Comparison of ENCODE assay signal across 10 mouse cellular contexts in genomic region chr7:118827975-118828416, GRCm38 (mm10). TPM values are rescaled to one million over a fixed set of nuclear protein-coding genes. Genes with fewer than 3 reads are reported as not detected.
A peak's percentile ranks its signal among the peaks of the same experiment; 100 is the strongest.
DNase-seq lines count a peak whose midpoint lies in the region; ATAC-seq and TF ChIP-seq lines count a peak whose summit lies in the region.
"Had no signal": no experiment of that assay in that cellular context is flagged by ENCODE, and none has a peak within 500 bp of the region (broad histone marks: within the 10 kb centered on the region; RNA-seq: fewer than 3 reads in every experiment).

No protein-coding gene starts in this region.

- peaks cover 8% of the 10 kb centered on the region; the same call in 1 of the 2 replicates for H3K4me1 ChIP-seq in midbrain, embryonic 14.5 days (ENCODE audit: control insufficient read depth, insufficient read depth, low read length)
- H3K4me1 ChIP-seq: heart, embryonic 13.5 days had no signal

- no peak for TF ChIP-seq CTCF in gastrocnemius, adult 2 months (IDR thresholded peaks at IDR 0.05)

- intact Hi-C loops in gastrocnemius, adult 2 months (cut with DNase I): no loop called here

- H3K9me3 ChIP-seq in midbrain, embryonic 14.5 days (ENCODE audit: control insufficient read depth, low read length): no peaks in the 10 kb centered on the region
- H3K9me3 ChIP-seq: heart, embryonic 13.5 days had no signal

- no peaks in the 10 kb centered on the region for H3K27me3 ChIP-seq in midbrain, embryonic 14.5 days (ENCODE audit: control insufficient read depth, insufficient read depth, low read length)
- H3K27me3 ChIP-seq: heart, embryonic 13.5 days had no signal

- DNase-seq in layer of hippocampus, adult 9-11 months: peak; percentile 60
- DNase-seq in layer of hippocampus, postnatal 25 days (ENCODE audit: extremely low spot score in 1 of 2, low spot score in 1 of 2): no peak
- peak; percentile 37 for DNase-seq in adrenal gland, postnatal 10 days
- peak; percentile 37 for DNase-seq in midbrain, embryonic 14.5 days
- DNase-seq in kidney, adult 18-20 months: no peak
- no peak for DNase-seq in gastrocnemius, adult 2 months
- no peak for DNase-seq in right cerebral cortex, postnatal 25 days

- H3K9ac ChIP-seq in midbrain, embryonic 14.5 days (replicated peaks; ENCODE audit: low read length): no peak overlapping the region
- H3K9ac ChIP-seq: heart, embryonic 13.5 days had no signal

- H3K27ac ChIP-seq in midbrain, embryonic 14.5 days (replicated peaks; ENCODE audit: low read depth, low read length): no peak overlapping the region
- H3K27ac ChIP-seq in gastrocnemius, adult 2 months: no peak overlapping the region
- H3K27ac ChIP-seq: heart, embryonic 13.5 days; macrophage had no signal

- H3K4me3 ChIP-seq in midbrain, embryonic 14.5 days (replicated peaks; ENCODE audit: low read depth, low read length): no peak overlapping the region
- no peak overlapping the region for H3K4me3 ChIP-seq in gastrocnemius, adult 2 months
- H3K4me3 ChIP-seq: heart, embryonic 13.5 days had no signal

- WGBS in midbrain, embryonic 14.5 days: 18% methylated on average over 5 of the region's 5 CpGs

- H3K36me3 ChIP-seq in midbrain, embryonic 14.5 days (ENCODE audit: control insufficient read depth, insufficient read depth, low read length): peaks cover 55% of the 10 kb centered on the region

- ATAC-seq in granulocyte monocyte progenitor cell, adult 5-6 weeks (replicated peaks; ENCODE audit: poor library complexity, severe bottlenecking): peak; percentile 88
- no peak; the same call in 1 of the 2 replicates for ATAC-seq in midbrain, embryonic 14.5 days (ENCODE audit: low FRiP score, low TSS enrichment)

- no peak overlapping the region for H3K4me2 ChIP-seq in midbrain, embryonic 14.5 days (ENCODE audit: low read length)
- H3K4me2 ChIP-seq: heart, embryonic 13.5 days had no signal

RNA-seq across cellular contexts. Expression of gene Iqck, which starts 27.6 kb away (rescaled TPM):
- total RNA-seq in layer of hippocampus, postnatal 25 days (2021): 1 to 10 TPM; 4.0 to 4.5 TPM
- total RNA-seq in adrenal gland, postnatal 10 days (2021): 10 to 100 TPM in 1 of 2 experiments, 1 to 10 TPM in 1; 9.1 to 11.9 TPM
- 0.58 TPM in 1 of 2 replicates, not detected in the other for total RNA-seq in granulocyte monocyte progenitor cell, adult 5-6 weeks (2014; fragmentation: Nextera tagmentation)
- 0.57 and 1.2 TPM in 2 replicates for total RNA-seq in granulocyte monocyte progenitor cell, adult 5-6 weeks (2017)
- polyA plus RNA-seq in midbrain, embryonic 14.5 days (2014; fragmentation: Nextera tagmentation; extraction: Ambion mirVana): 3.8 and 3.9 TPM in 2 replicates
- total RNA-seq in gastrocnemius, adult 2 months (2021): under 1 TPM; 0.22 to 0.23 TPM

RNA-seq across cellular contexts. Expression of gene Knop1, which starts 28.1 kb away (rescaled TPM):
- 10 to 100 TPM; 24.1 to 27.5 TPM for total RNA-seq in layer of hippocampus, postnatal 25 days (2021)
- 10 to 100 TPM; 50.7 to 54.5 TPM for total RNA-seq in adrenal gland, postnatal 10 days (2021)
- 42.5 and 51.6 TPM in 2 replicates for total RNA-seq in granulocyte monocyte progenitor cell, adult 5-6 weeks (2014; fragmentation: Nextera tagmentation)
- total RNA-seq in granulocyte monocyte progenitor cell, adult 5-6 weeks (2017): 36.8 and 72.4 TPM in 2 replicates
- polyA plus RNA-seq in midbrain, embryonic 14.5 days (2014; fragmentation: Nextera tagmentation; extraction: Ambion mirVana): 64.9 and 69.5 TPM in 2 replicates
- 10 to 100 TPM; 24.5 to 27.3 TPM for total RNA-seq in gastrocnemius, adult 2 months (2021)

Comparison
In these comparisons a context has a peak if more than half of its experiments do, and no peak if none do; other contexts are left out.
1. DNase-seq: peak in layer of hippocampus, adult 9-11 months (single experiment), adrenal gland, postnatal 10 days (single experiment) and midbrain, embryonic 14.5 days (single experiment); none in layer of hippocampus, postnatal 25 days (0 of 2), kidney, adult 18-20 months (single experiment), gastrocnemius, adult 2 months (single experiment) and right cerebral cortex, postnatal 25 days (single experiment).